Mouse (Mus musculus): Measurements from ENCODE around the gene Ccdc34.
"Not testable (repeated sequence)": the region's sequence is repeated elsewhere in the genome, so short reads cannot be mapped to it uniquely, and the experiment has no call there.

Ccdc34 gene

GRCm38 (mm10) chr2:110080532-110080931, 62.9 kb downstream of the Ccdc34 start:
- no peak for DNase-seq (ENCODE audit: low spot score)

DNA sequence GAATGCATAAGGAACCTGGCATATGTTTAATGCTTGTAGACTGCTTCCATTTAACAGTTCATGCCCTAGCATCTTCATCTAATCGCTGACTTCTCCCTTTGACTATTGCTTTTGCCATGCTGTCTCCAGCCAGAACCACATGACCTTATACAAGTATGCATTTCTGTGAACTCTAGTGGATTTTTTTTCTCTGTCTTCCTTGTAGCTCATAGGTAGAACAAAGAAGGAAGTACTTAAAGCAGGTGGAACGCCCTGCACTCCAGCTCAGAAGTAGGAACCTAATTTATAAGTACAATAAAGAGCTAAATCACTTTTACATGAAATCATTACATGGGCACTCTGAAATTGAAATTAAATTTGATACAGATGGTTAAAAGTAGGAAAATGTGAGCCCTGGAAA, 65.4 kb downstream of the Ccdc34 start:
- no peak for DNase-seq (ENCODE audit: low spot score)

GRCm38 (mm10) chr2:110085701-110086143, 68.1 kb downstream of the Ccdc34 start:
- peak; percentile 7 for DNase-seq (ENCODE audit: low spot score)

- no peak for DNase-seq (ENCODE audit: low spot score)
Observed at GRCm38 (mm10) chr2:110114133-110114532, 96.5 kb downstream of the Ccdc34 start.

DNA sequence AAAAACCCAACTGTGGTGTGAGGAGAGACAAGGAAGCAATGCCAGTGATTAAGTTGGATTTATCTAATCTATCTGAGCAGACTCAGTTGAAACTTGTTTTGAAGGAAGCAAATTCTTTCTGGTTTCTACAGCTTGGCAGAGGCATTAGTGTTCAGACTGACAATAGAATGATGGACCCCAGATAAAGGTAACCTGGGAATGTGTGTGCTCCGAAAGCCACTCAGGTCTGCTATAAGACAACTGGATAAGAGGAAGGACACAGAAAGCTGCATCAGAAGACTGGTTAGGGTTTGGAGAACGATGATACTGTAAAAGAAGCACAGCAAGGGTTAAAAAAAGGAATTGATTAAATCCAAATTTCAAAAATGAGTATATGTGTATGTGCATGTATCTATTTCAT, 111.8 kb downstream of the Ccdc34 start:
- no peak for DNase-seq (ENCODE audit: low spot score)

GRCm38 (mm10) chr2:110131573-110131972, 114.0 kb downstream of the Ccdc34 start:
- DNase-seq (ENCODE audit: low spot score): peak; percentile 46

- DNase-seq (ENCODE audit: low spot score): peak; percentile 50
Observed at GRCm38 (mm10) chr2:110133356-110134115, 115.9 kb downstream of the Ccdc34 start.

DNA sequence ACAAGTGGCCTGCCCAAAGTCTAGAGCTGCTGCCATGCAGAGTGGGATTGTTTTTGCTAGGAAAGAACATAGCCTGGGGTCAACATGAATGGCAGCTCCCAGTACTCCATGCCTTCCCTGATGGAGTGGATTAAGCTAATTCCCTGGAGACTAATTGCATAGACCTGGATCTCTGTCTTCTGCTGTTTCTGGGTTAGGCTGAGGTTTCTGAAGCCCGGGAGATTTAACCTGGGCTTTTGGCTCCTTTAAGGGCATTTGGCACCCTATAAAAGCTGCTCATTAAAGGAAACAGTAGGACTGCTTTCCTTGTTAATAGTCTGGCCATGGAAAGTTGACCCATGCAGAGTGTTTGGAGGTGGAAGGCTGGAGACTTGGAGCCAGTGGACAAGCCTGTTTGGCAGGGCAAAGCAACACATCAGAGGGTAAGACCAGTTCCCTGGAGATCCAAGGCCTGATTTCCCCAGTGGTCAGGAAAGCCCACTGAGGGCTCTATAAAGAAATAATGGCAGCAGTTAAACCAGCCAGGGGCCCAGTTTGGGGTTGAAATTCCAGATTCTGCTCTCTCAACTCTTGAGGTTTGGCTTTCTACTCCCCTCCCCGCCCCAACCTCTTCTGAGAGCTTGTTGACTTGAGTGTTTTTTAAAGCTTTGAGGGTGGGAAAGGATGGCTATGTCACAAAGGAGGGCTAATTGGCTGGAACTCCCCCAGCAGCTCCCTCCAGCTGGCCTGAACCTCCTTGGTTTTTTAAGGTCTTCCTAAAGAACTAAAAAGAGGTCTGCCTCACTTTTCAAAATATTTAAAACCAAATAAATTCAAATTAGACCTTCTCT, 117.4 kb downstream of the Ccdc34 start:
- DNase-seq (ENCODE audit: low spot score): no peak

- no peak for DNase-seq (ENCODE audit: low spot score)
Observed at GRCm38 (mm10) chr2:110137291-110137690, 119.7 kb downstream of the Ccdc34 start.

- no peak for DNase-seq (ENCODE audit: low spot score)
Observed at GRCm38 (mm10) chr2:110138096-110138495, 120.5 kb downstream of the Ccdc34 start.

GRCm38 (mm10) chr2:110147980-110148379, 130.4 kb downstream of the Ccdc34 start:
- not testable (repeated sequence) for DNase-seq (ENCODE audit: low spot score)

GRCm38 (mm10) chr2:110149246-110149645, 131.6 kb downstream of the Ccdc34 start:
- no peak for DNase-seq (ENCODE audit: low spot score)

DNA sequence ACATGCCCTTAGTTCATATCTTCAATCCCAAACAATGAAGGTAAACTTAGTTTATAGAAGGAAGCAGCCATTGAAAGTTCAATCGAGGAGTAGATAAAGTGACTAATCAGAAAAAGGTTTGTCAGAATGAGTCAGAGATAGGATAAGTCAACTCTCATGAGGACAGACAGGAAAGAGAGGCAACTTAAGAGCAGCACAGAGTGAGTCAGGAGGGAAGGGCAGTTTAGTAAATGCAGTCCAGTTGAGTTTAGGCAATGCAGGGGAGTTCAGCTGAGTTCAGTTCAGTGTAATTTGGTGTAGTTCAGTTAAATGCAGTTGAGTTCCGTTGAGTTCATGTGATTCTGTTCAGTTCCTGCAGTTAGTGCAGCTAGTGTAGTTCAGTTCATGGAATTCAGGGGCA, 138.7 kb downstream of the Ccdc34 start:
- no peak for DNase-seq (ENCODE audit: low spot score)

DNA sequence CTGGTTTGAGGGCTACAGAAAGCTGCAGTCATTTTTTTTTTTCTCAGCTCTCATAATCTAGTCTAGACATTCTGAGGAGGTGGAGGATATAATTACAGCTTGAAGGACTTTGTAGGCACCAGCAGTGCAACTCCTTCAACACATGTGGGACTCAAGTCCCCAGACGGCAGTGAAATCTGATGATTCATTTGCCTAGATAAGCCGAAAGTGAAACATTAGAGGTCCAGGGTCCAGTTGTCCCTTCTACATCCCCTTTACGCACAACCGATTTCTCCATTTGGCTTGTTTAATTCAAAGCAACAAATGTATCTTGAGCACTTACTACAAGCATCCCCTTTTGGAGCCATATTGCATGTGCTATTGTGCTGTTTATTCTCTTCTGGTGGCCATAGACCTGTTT, 147.4 kb downstream of the Ccdc34 start:
- DNase-seq (ENCODE audit: low spot score): no peak

GRCm38 (mm10) chr2:110167694-110168093, 150.1 kb downstream of the Ccdc34 start:
- DNase-seq (ENCODE audit: low spot score): no peak

GRCm38 (mm10) chr2:110168361-110168760, 150.7 kb downstream of the Ccdc34 start:
- DNase-seq (ENCODE audit: low spot score): no peak

GRCm38 (mm10) chr2:110172456-110172855, 154.8 kb downstream of the Ccdc34 start:
- no peak for DNase-seq (ENCODE audit: low spot score)

- no peak for DNase-seq (ENCODE audit: low spot score)
Observed at GRCm38 (mm10) chr2:110173818-110174247, 156.2 kb downstream of the Ccdc34 start.

- no peak for DNase-seq (ENCODE audit: low spot score)
Observed at GRCm38 (mm10) chr2:110176761-110177400, 159.3 kb downstream of the Ccdc34 start.

DNA sequence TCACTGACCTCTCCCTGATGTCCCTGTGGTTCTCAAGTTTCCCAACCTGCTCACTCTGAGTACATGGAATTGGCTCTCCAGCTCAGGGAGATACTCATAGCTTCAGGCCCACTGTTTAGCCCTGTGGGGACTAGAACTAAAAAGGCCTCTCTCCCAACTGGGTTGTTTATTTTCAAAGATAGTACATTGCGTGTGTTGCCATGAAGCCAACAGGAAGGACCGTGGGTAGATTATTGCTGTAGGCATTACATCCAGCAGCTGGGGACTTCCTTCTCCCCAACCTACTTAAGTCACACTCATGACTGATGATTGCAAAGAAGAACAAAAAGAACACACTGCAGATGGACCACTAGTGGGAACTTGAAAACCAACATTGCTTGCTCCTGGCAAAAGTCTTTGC, 159.8 kb downstream of the Ccdc34 start:
- no peak for DNase-seq (ENCODE audit: low spot score)

- DNase-seq (ENCODE audit: low spot score): no peak
Observed at GRCm38 (mm10) chr2:110177879-110178278, 160.3 kb downstream of the Ccdc34 start.

- DNase-seq (ENCODE audit: low spot score): no peak
Observed at GRCm38 (mm10) chr2:110179669-110180315, 162.2 kb downstream of the Ccdc34 start.
